Mouse (Mus musculus): Measurements from ENCODE around the gene Gm49355. TPM values are rescaled to one million over a fixed set of nuclear protein-coding genes. Genes with fewer than 3 reads are reported as not detected.
"Not testable (repeated sequence)": the region's sequence is repeated elsewhere in the genome, so short reads cannot be mapped to it uniquely, and the experiment has no call there.

The Gm49355 gene
- total RNA-seq (2014; rRNA removed; ENCODE audit: low replicate concordance), result not detected in 2 replicates
- polyA plus RNA-seq (2015; fragmentation: Nextera tagmentation; extraction: Ambion mirVana), result 0.15 and 0.27 TPM in 2 replicates

- no peaks in the 10 kb centered on the region for H3K4me1 ChIP-seq (ENCODE audit: control insufficient read depth, insufficient read depth)
- H3K9ac ChIP-seq (replicated peaks; ENCODE audit: low read depth, low read length), result peak within 1 kb of the TSS; percentile 83
- TF ChIP-seq CTCF (IDR thresholded peaks at IDR 0.05; ENCODE audit: low read depth), result no peak
- TF ChIP-seq EP300 (IDR thresholded peaks at IDR 0.05; ENCODE audit: low read depth), result no peak
- no peak for DNase-seq (ENCODE audit: low spot score)
- ATAC-seq (ENCODE audit: insufficient read depth, low read depth), result no peak
- H3K4me3 ChIP-seq (ENCODE audit: low read depth, low read length), result peak within 1 kb of the TSS; percentile 85
- no peaks in the 10 kb centered on the region for H3K9me3 ChIP-seq (replicated peaks; ENCODE audit: control insufficient read depth, low read length)
- H3K27ac ChIP-seq (ENCODE audit: low read depth), result peak within 1 kb of the TSS; percentile 98
- H3K4me2 ChIP-seq (ENCODE audit: low read depth, low read length), result peak within 1 kb of the TSS; percentile 68
- 0 out of 2 replicates have a peak, but pooled peaks cover 6% of the 10 kb centered on the region for H3K27me3 ChIP-seq (ENCODE audit: control insufficient read depth, insufficient read depth, low read length)
- 68% methylated on average over 6 of the region's 6 CpGs for WGBS
- H3K36me3 ChIP-seq (replicated peaks; ENCODE audit: control insufficient read depth, insufficient read depth, low read length), result peaks cover 4% of the 10 kb centered on the region; the same call in 1 of the 2 replicates
Observed at GRCm38 (mm10) chr14:12283641-12284040, at the start of gene Gm49355. Gm49355 (plus strand) TSS chr14:12283976.

- Histone ChIP-seq H3K27me3 (ENCODE audit: control insufficient read depth, insufficient read depth, low read length) (no peaks in the 10 kb centered on the region), H3K4me1 (ENCODE audit: control insufficient read depth, insufficient read depth) (no peaks in the 10 kb centered on the region), H3K9ac (replicated peaks; ENCODE audit: low read depth, low read length) (no peak overlapping the region), H3K36me3 (replicated peaks; ENCODE audit: control insufficient read depth, insufficient read depth, low read length) (0 out of 2 replicates have a peak, but pooled peaks cover 3% of the 10 kb centered on the region), H3K4me3 (ENCODE audit: low read depth, low read length) (no peak overlapping the region), H3K9me3 (replicated peaks; ENCODE audit: control insufficient read depth, low read length) (no peaks in the 10 kb centered on the region), H3K27ac (ENCODE audit: low read depth) (no peak overlapping the region), H3K4me2 (ENCODE audit: low read depth, low read length) (no peak overlapping the region)
- ATAC-seq (ENCODE audit: insufficient read depth, low read depth), result no peak
- 40% methylated on average over 4 of the region's 4 CpGs for WGBS
- TF ChIP-seq EP300 (IDR thresholded peaks at IDR 0.05; ENCODE audit: low read depth), result no peak
- TF ChIP-seq CTCF (IDR thresholded peaks at IDR 0.05; ENCODE audit: low read depth), result no peak
- DNase-seq (ENCODE audit: low spot score), result no peak
Observed at GRCm38 (mm10) chr14:12243726-12244125, 40.0 kb upstream of the Gm49355 start.

- no peaks in the 10 kb centered on the region for H3K36me3 ChIP-seq (replicated peaks; ENCODE audit: control insufficient read depth, insufficient read depth, low read length)
- H3K4me2 ChIP-seq (ENCODE audit: low read depth, low read length), result no peak overlapping the region
- ATAC-seq (ENCODE audit: insufficient read depth, low read depth) (no peak), DNase-seq (ENCODE audit: low spot score) (no peak)
- TF ChIP-seq CTCF (IDR thresholded peaks at IDR 0.05; ENCODE audit: low read depth), result no peak
- TF ChIP-seq EP300 (IDR thresholded peaks at IDR 0.05; ENCODE audit: low read depth), result no peak
- no peak overlapping the region for H3K27ac ChIP-seq (ENCODE audit: low read depth)
- no peaks in the 10 kb centered on the region for H3K4me1 ChIP-seq (ENCODE audit: control insufficient read depth, insufficient read depth)
- no peaks in the 10 kb centered on the region for H3K9me3 ChIP-seq (replicated peaks; ENCODE audit: control insufficient read depth, low read length)
- no peak overlapping the region for H3K9ac ChIP-seq (replicated peaks; ENCODE audit: low read depth, low read length)
- H3K27me3 ChIP-seq (ENCODE audit: control insufficient read depth, insufficient read depth, low read length), result 0 out of 2 replicates have a peak, but pooled peaks cover 5% of the 10 kb centered on the region
- no peak overlapping the region for H3K4me3 ChIP-seq (ENCODE audit: low read depth, low read length)
- 51% methylated on average over 3 of the region's 3 CpGs for WGBS
Observed at GRCm38 (mm10) chr14:12276031-12276430, 7.7 kb upstream of the Gm49355 start.

GRCm38 (mm10) chr14:12284141-12284912 is 551 bp downstream of the Gm49355 start, which contains the start of gene 3830406C13Rik:
3830406C13Rik (plus strand) TSS chr14:12284173.
- Histone ChIP-seq H3K9ac (replicated peaks; ENCODE audit: low read depth, low read length) (peak within 1 kb of the TSS; percentile 83), H3K27ac (ENCODE audit: low read depth) (peak within 1 kb of the TSS; percentile 98), H3K9me3 (replicated peaks; ENCODE audit: control insufficient read depth, low read length) (no peaks in the 10 kb centered on the region), H3K4me2 (ENCODE audit: low read depth, low read length) (peak within 1 kb of the TSS; percentile 68), H3K27me3 (ENCODE audit: control insufficient read depth, insufficient read depth, low read length) (0 out of 2 replicates have a peak, but pooled peaks cover 6% of the 10 kb centered on the region), H3K36me3 (replicated peaks; ENCODE audit: control insufficient read depth, insufficient read depth, low read length) (peaks cover 7% of the 10 kb centered on the region; the same call in 1 of the 2 replicates), H3K4me3 (ENCODE audit: low read depth, low read length) (peak within 1 kb of the TSS; percentile 85), H3K4me1 (ENCODE audit: control insufficient read depth, insufficient read depth) (no peaks in the 10 kb centered on the region)
- ATAC-seq (ENCODE audit: insufficient read depth, low read depth), result peak; percentile 97
- TF ChIP-seq CTCF (IDR thresholded peaks at IDR 0.05; ENCODE audit: low read depth) (no peak; the same call in 1 of the 2 replicates), EP300 (IDR thresholded peaks at IDR 0.05; ENCODE audit: low read depth) (no peak)
- WGBS, result 1% methylated on average over 47 of the region's 48 CpGs
- peak; percentile 86 for DNase-seq (ENCODE audit: low spot score)

GRCm38 (mm10) chr14:12289747-12290146 is 6.0 kb downstream of the Gm49355 start:
- not testable (repeated sequence) for ATAC-seq (ENCODE audit: insufficient read depth, low read depth); H3K4me1 ChIP-seq (ENCODE audit: control insufficient read depth, insufficient read depth); H3K9ac ChIP-seq (replicated peaks; ENCODE audit: low read depth, low read length); H3K27ac ChIP-seq (ENCODE audit: low read depth); DNase-seq (ENCODE audit: low spot score); H3K4me2 ChIP-seq (ENCODE audit: low read depth, low read length); H3K9me3 ChIP-seq (replicated peaks; ENCODE audit: control insufficient read depth, low read length); H3K4me3 ChIP-seq (ENCODE audit: low read depth, low read length); H3K27me3 ChIP-seq (ENCODE audit: control insufficient read depth, insufficient read depth, low read length)
- H3K36me3 ChIP-seq (replicated peaks; ENCODE audit: control insufficient read depth, insufficient read depth, low read length), result peaks cover 20% of the 10 kb centered on the region; the same call in 1 of the 2 replicates
